Mouse (Mus musculus): ENCODE measurements around the gene Clcc1. TPM values are rescaled to one million over a fixed set of nuclear protein-coding genes. Genes with fewer than 3 reads are reported as not detected.
"Not testable (repeated sequence)": the region's sequence is repeated elsewhere in the genome, so short reads cannot be mapped to it uniquely, and the experiment has no call there.

The Clcc1 gene
- polyA plus RNA-seq, 1 experiment from 2014 or later = 43.5 TPM

DNA sequence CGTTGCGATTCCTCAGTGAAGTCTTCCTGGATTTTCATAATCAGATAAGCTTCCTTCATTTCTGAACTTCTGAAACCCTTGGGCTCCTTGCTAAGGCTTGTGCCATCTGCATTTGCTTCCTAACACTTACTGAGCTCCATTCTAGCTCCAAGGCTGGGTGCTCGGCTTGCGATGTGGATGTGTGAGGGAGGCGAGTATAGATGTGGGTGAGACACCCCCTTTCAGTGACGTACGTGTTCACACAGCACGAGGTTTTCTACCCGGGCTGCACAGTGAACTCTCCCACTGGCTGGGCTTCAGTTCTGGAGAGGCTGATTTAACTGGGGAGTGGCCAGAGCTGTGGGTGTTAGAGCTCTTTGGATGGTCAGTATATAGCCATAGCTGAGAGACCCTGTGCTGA is 4.9 kb downstream of the Clcc1 start:
- Histone ChIP-seq H3K36me3 (peaks cover 43% of the 10 kb centered on the region), H3K4me3 (no peak overlapping the region), H3K9ac (no peak overlapping the region), H3K27ac (replicated peaks) (no peak overlapping the region), H3K4me2 (no peak overlapping the region), H3K27me3 (replicated peaks) (no peaks in the 10 kb centered on the region), H3K9me3 (peaks cover 3% of the 10 kb centered on the region; the same call in 1 of the 2 replicates), H3K4me1 (peaks cover 9% of the 10 kb centered on the region)
- ATAC-seq (ENCODE audit: extremely low read depth, insufficient number of reproducible peaks, low FRiP score, low TSS enrichment) = no peak
- 90% methylated on average over 9 of the region's 9 CpGs for WGBS

GRCm38 (mm10) chr3:108660941-108661340 is 7.2 kb downstream of the Clcc1 start:
- H3K9me3 ChIP-seq = peaks cover 3% of the 10 kb centered on the region; the same call in 1 of the 2 replicates
- ATAC-seq (ENCODE audit: extremely low read depth, insufficient number of reproducible peaks, low FRiP score, low TSS enrichment) = no peak
- no peak overlapping the region for H3K4me2 ChIP-seq
- no peaks in the 10 kb centered on the region for H3K27me3 ChIP-seq (replicated peaks)
- H3K36me3 ChIP-seq = peaks cover 65% of the 10 kb centered on the region
- no peaks in the 10 kb centered on the region for H3K4me1 ChIP-seq
- WGBS = 84% methylated on average over 1 of the region's 1 CpGs
- no peak overlapping the region for H3K4me3 ChIP-seq
- H3K27ac ChIP-seq (replicated peaks) = no peak overlapping the region
- no peak overlapping the region for H3K9ac ChIP-seq

DNA sequence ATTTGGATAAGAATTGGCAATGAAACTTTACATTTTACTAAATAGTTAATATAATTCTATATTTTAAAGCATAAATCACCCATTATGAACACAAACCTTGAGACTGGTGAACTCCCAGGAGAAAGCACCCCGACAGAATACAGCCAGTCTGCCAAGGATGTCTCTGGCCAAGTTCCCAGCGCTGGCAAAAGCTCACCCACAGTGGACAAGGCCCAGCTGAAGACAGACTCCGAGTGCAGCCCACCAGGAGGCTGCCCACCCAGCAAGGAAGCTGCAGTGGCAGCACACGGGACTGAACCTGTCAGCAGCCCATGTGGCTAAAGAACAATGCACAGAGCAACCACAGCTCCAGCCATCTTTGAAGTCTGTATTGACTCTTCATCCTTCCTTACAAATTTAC is 22.9 kb downstream of the Clcc1 start:
- H3K27me3 ChIP-seq (replicated peaks) = no peaks in the 10 kb centered on the region
- no peaks in the 10 kb centered on the region for H3K9me3 ChIP-seq
- no peak overlapping the region for H3K27ac ChIP-seq (replicated peaks)
- 70% methylated on average over 4 of the region's 4 CpGs for WGBS
- H3K9ac ChIP-seq = no peak overlapping the region
- H3K4me1 ChIP-seq = no peaks in the 10 kb centered on the region
- ATAC-seq (ENCODE audit: extremely low read depth, insufficient number of reproducible peaks, low FRiP score, low TSS enrichment) = no peak
- H3K4me3 ChIP-seq = no peak overlapping the region
- no peak overlapping the region for H3K4me2 ChIP-seq
- peaks cover 92% of the 10 kb centered on the region for H3K36me3 ChIP-seq

GRCm38 (mm10) chr3:108681004-108681403 is 27.3 kb downstream of the Clcc1 start:
- Histone ChIP-seq H3K4me1 (no peaks in the 10 kb centered on the region), H3K27ac (replicated peaks) (no peak overlapping the region), H3K36me3 (peaks cover 96% of the 10 kb centered on the region), H3K4me3 (no peak overlapping the region), H3K27me3 (replicated peaks) (no peaks in the 10 kb centered on the region), H3K9me3 (no peaks in the 10 kb centered on the region), H3K9ac (no peak overlapping the region), H3K4me2 (no peak overlapping the region)
- no peak for ATAC-seq (ENCODE audit: extremely low read depth, insufficient number of reproducible peaks, low FRiP score, low TSS enrichment)
- WGBS = 78% methylated on average over 4 of the region's 4 CpGs

GRCm38 (mm10) chr3:108683597-108683996 is 29.9 kb downstream of the Clcc1 start:
- H3K27ac ChIP-seq (replicated peaks); H3K4me3 ChIP-seq; H3K9ac ChIP-seq; ATAC-seq (ENCODE audit: extremely low read depth, insufficient number of reproducible peaks, low FRiP score, low TSS enrichment); H3K9me3 ChIP-seq; H3K4me2 ChIP-seq; H3K27me3 ChIP-seq (replicated peaks); H3K4me1 ChIP-seq: not testable (repeated sequence)
- H3K36me3 ChIP-seq = peaks cover 90% of the 10 kb centered on the region
- WGBS = 88% methylated on average over 5 of the region's 5 CpGs

GRCm38 (mm10) chr3:108685701-108686100 is 32.0 kb downstream of the Clcc1 start:
- peaks cover 87% of the 10 kb centered on the region for H3K36me3 ChIP-seq
- 95% methylated on average over 7 of the region's 7 CpGs for WGBS

DNA sequence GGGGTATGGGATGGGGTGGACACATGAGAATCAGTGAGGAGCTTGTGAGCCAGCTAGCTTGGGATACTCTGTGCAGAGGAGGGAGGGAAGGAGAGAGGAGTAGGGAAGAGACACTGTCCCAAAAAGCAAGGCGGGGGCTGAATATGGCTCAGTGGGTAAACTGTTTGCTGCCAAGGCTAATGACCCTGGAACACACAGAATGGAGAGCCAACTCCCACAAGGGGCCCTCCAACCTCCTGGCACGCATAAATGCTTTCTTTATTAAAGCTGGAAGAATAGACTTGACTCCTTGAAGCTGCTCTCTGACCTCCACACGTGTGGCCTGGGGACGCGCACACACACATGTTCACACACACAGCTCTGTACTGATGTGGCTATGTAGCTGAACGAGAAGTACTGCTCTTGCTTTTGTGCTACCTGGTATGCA is 35.3 kb downstream of the Clcc1 start:
- WGBS = 88% methylated on average over 6 of the region's 6 CpGs
- H3K4me3 ChIP-seq = no peak overlapping the region
- H3K36me3 ChIP-seq = peaks cover 67% of the 10 kb centered on the region
- no peak for ATAC-seq (ENCODE audit: extremely low read depth, insufficient number of reproducible peaks, low FRiP score, low TSS enrichment)
- H3K4me2 ChIP-seq = no peak overlapping the region
- no peak overlapping the region for H3K27ac ChIP-seq (replicated peaks)
- H3K4me1 ChIP-seq = no peaks in the 10 kb centered on the region
- H3K27me3 ChIP-seq (replicated peaks) = no peaks in the 10 kb centered on the region
- H3K9me3 ChIP-seq = no peaks in the 10 kb centered on the region
- H3K9ac ChIP-seq = no peak overlapping the region

More at GRCm38 (mm10) chr3:108685701-108686100, 32.0 kb downstream of the Clcc1 start:
- no peak for ATAC-seq (ENCODE audit: extremely low read depth, insufficient number of reproducible peaks, low FRiP score, low TSS enrichment)
- Histone ChIP-seq H3K27me3 (replicated peaks) (no peaks in the 10 kb centered on the region), H3K9ac (no peak overlapping the region), H3K27ac (replicated peaks) (no peak overlapping the region), H3K4me3 (no peak overlapping the region), H3K9me3 (no peaks in the 10 kb centered on the region), H3K4me1 (no peaks in the 10 kb centered on the region), H3K4me2 (no peak overlapping the region)

GRCm38 (mm10) chr3:108689446-108689845 is 35.7 kb downstream of the Clcc1 start:
- Histone ChIP-seq H3K27ac (replicated peaks) (no peak overlapping the region), H3K9me3 (no peaks in the 10 kb centered on the region), H3K9ac (no peak overlapping the region), H3K4me1 (no peaks in the 10 kb centered on the region), H3K4me3 (no peak overlapping the region), H3K4me2 (no peak overlapping the region), H3K27me3 (replicated peaks) (no peaks in the 10 kb centered on the region), H3K36me3 (peaks cover 67% of the 10 kb centered on the region)
- ATAC-seq (ENCODE audit: extremely low read depth, insufficient number of reproducible peaks, low FRiP score, low TSS enrichment) = no peak
- 88% methylated on average over 8 of the region's 8 CpGs for WGBS

GRCm38 (mm10) chr3:108689979-108690378 is 36.3 kb downstream of the Clcc1 start:
- no peak for ATAC-seq (ENCODE audit: extremely low read depth, insufficient number of reproducible peaks, low FRiP score, low TSS enrichment)
- peaks cover 69% of the 10 kb centered on the region for H3K36me3 ChIP-seq
- no peak overlapping the region for H3K9ac ChIP-seq
- H3K27ac ChIP-seq (replicated peaks) = no peak overlapping the region
- WGBS = 82% methylated on average over 4 of the region's 4 CpGs
- H3K27me3 ChIP-seq (replicated peaks) = no peaks in the 10 kb centered on the region
- H3K9me3 ChIP-seq = no peaks in the 10 kb centered on the region
- no peaks in the 10 kb centered on the region for H3K4me1 ChIP-seq
- no peak overlapping the region for H3K4me3 ChIP-seq
- H3K4me2 ChIP-seq = no peak overlapping the region

DNA sequence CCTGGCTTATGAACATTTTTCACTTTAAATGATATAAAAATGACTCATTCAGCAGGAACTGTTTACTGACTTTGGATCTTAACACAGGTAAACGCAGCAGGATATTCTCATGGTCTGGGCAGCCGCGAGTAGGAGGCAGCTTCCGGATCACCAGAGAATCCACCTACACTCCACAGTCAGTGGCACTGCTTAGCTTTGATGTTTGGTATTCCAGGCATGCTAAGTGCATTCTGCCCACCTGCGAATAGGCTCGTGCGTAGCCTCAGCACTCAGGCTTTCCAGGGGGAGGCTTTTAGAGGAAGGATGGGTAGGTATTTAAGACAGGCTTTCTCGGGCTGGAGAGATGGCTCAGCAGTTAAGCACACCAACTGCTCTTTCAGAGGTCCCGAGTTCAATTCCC is 40.6 kb downstream of the Clcc1 start:
- Histone ChIP-seq H3K4me3 (no peak overlapping the region), H3K9ac (no peak overlapping the region), H3K27me3 (replicated peaks) (no peaks in the 10 kb centered on the region), H3K9me3 (no peaks in the 10 kb centered on the region), H3K36me3 (peaks cover 68% of the 10 kb centered on the region), H3K4me1 (no peaks in the 10 kb centered on the region), H3K27ac (replicated peaks) (no peak overlapping the region), H3K4me2 (no peak overlapping the region)
- ATAC-seq (ENCODE audit: extremely low read depth, insufficient number of reproducible peaks, low FRiP score, low TSS enrichment) = no peak
- 65% methylated on average over 9 of the region's 9 CpGs for WGBS

GRCm38 (mm10) chr3:108698662-108699061 is 44.9 kb downstream of the Clcc1 start:
- ATAC-seq (ENCODE audit: extremely low read depth, insufficient number of reproducible peaks, low FRiP score, low TSS enrichment) = no peak
- no peaks in the 10 kb centered on the region for H3K27me3 ChIP-seq (replicated peaks)
- no peaks in the 10 kb centered on the region for H3K4me1 ChIP-seq
- H3K4me2 ChIP-seq = no peak overlapping the region
- H3K36me3 ChIP-seq = peaks cover 80% of the 10 kb centered on the region
- no peak overlapping the region for H3K27ac ChIP-seq (replicated peaks)
- H3K9me3 ChIP-seq = no peaks in the 10 kb centered on the region
- H3K9ac ChIP-seq = no peak overlapping the region
- H3K4me3 ChIP-seq = no peak overlapping the region
- 86% methylated on average over 8 of the region's 8 CpGs for WGBS

DNA sequence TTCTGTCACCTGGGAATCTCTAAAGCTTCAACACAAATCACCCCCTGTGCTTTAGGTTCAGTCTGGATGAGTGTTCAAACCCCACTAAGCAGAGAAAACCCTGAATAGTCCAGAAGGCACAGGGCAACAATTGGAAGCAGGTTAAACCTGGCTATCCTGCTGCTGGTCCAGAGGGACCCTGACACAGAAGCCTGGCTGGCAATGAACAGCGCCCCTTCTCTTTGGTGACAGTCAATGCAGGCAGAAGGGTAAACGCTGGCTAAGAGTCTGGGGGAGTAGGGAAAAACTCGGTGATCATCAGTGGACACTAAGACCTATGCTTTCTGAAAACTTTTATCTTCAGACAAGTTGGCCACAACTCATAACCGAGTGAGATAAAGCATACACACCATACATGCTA is 46.1 kb downstream of the Clcc1 start:
- Histone ChIP-seq H3K27me3 (replicated peaks) (no peaks in the 10 kb centered on the region), H3K9me3 (no peaks in the 10 kb centered on the region), H3K36me3 (peaks cover 69% of the 10 kb centered on the region), H3K9ac (no peak overlapping the region), H3K4me3 (no peak overlapping the region), H3K4me2 (no peak overlapping the region), H3K27ac (replicated peaks) (no peak overlapping the region), H3K4me1 (no peaks in the 10 kb centered on the region)
- 89% methylated on average over 4 of the region's 4 CpGs for WGBS
- ATAC-seq (ENCODE audit: extremely low read depth, insufficient number of reproducible peaks, low FRiP score, low TSS enrichment) = no peak

Measured in heart, embryonic 13.5 days (tissue).